Mouse (Mus musculus) B cell, adult 2 months (primary cell): ENCODE data around the gene Olfr338.
"Not testable (repeated sequence)": the region's sequence is repeated elsewhere in the genome, so short reads cannot be mapped to it uniquely, and the experiment has no call there.

Source experiments
- DNase-seq, 2 experiments: peaks; one replicate each; pipeline ENCODE4 v3.0.0; 2022

The Olfr338 gene

GRCm38 (mm10) chr2:36373219-36373618, at the start of gene Olfr338:
TSS of gene Olfr338 (plus strand) at chr2:36373519.
- no peak for DNase-seq

DNA sequence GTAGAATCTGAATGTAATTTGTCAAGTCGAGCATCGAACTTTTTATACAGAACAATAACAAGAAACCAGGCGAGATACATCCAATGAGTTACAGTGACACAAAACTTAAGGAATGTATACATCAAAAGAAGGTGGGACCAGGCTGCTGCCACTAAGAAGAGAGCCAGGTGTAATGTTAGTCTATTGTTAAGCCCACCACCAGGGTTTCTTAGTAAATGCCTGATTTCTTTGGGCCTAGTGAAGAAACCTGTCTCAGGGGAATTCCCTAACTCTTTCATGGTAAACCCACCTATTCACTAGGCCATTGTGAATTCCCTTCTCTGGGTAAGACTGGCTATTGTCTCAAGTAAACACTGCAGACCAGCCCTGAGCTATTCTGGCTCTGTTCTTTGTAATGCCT, 41.9 kb downstream of the Olfr338 start:
- not testable (repeated sequence) for DNase-seq

DNA sequence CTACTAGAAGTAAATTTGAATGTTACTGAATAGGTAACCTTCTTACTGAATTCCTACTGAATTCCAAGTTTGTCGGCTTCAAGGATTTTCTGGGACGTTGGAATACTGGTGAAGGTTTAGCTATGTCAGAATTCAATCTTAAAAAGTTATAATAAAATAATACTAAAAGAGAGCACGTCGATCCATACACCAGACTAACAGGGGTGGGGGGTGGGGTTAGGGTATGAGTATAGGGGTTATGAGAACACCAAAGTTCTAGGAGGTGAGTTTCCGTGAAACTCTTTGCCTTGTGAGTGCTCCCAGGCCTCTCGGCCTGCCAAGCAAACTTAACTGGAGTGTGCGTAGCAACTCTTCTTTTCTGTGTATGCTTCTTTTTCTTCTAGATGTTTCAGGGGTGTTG, 42.3 kb downstream of the Olfr338 start:
- not testable (repeated sequence) for DNase-seq

DNA sequence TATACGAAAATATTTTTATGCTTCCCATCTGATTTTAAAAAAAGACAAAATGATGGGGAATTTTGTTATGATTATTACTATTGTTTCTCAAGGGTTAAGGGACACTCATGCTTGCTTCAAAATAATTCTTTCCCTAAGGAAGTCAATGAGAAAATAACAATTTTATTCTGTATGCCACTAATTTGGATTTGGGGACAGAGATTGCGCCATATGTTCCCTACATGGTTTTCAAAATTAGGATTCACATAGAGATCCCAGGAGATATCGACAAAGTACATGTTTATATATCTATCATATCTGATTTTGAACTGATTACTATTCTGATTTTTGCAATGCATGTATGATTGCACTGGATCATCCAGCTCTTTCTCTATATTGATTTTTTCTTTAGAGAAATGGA, 45.3 kb downstream of the Olfr338 start, which contains the start of gene Olfr339:
Olfr339 (plus strand) TSS at position 301 of the 400 bp plus-strand sequence.
- no peak for DNase-seq
